9 mouse cellular contexts compared by ENCODE assay signal in the genomic region with DNA sequence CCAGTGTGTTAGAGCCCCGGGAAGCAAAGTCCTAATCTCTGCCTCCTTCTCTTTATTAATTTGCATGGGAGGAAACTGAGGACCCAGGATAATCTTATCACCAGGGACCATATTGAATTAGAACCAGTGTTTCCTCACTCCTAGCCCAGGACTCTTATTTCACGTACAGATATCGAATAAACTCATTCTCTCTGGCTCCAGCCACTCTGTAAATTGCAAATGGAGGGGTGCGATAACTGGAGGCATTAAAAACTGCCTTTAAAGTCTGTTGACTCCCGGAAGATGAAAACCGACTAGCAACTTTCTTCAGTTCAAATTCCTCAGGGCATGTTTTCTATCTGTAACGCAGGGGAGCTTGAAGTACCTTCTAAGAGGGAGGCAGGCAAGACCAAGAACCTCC. TPM values are rescaled to one million over a fixed set of nuclear protein-coding genes. Genes with fewer than 3 reads are reported as not detected.
DNase-seq lines count a peak whose midpoint lies in the region; ATAC-seq and TF ChIP-seq lines count a peak whose summit lies in the region.
"Had no signal": no experiment of that assay in that cellular context is flagged by ENCODE, and none has a peak within 500 bp of the region (broad histone marks: within the 10 kb centered on the region; RNA-seq: fewer than 3 reads in every experiment).

No protein-coding gene starts in this region.

- TF ChIP-seq CTCF in hindbrain, postnatal 0 days (IDR thresholded peaks at IDR 0.05; ENCODE audit: low read depth), result no peak

- no peak overlapping the region for H3K27ac ChIP-seq in heart, embryonic 16.5 days (ENCODE audit: low read length)
- no peak overlapping the region for H3K27ac ChIP-seq in hindbrain, postnatal 0 days
- no peak overlapping the region for H3K27ac ChIP-seq in midbrain, embryonic 14.5 days (replicated peaks; ENCODE audit: low read depth, low read length)

- H3K36me3 ChIP-seq in heart, embryonic 16.5 days (ENCODE audit: control insufficient read depth, insufficient read depth), result no peaks in the 10 kb centered on the region
- H3K36me3 ChIP-seq in hindbrain, postnatal 0 days (ENCODE audit: insufficient read depth, low read length), result no peaks in the 10 kb centered on the region
- H3K36me3 ChIP-seq in midbrain, embryonic 14.5 days (ENCODE audit: control insufficient read depth, insufficient read depth, low read length), result no peaks in the 10 kb centered on the region

- ATAC-seq in heart, embryonic 16.5 days (replicated peaks; ENCODE audit: extremely low read depth, insufficient read depth, low FRiP score), result no peak
- peak; percentile 21 for ATAC-seq in common myeloid progenitor, adult 5-6 weeks (replicated peaks; ENCODE audit: low read depth, poor library complexity, severe bottlenecking)
- ATAC-seq in hindbrain, postnatal 0 days, result no peak
- ATAC-seq in midbrain, embryonic 14.5 days (ENCODE audit: low FRiP score, low TSS enrichment), result no peak

- DNase-seq in heart, adult 9 months (ENCODE audit: low spot score in 2 of 2), result no peak
- DNase-seq in hindbrain, postnatal 0 days (ENCODE audit: low spot score), result no peak
- DNase-seq in midbrain, embryonic 14.5 days, result no peak
- no peak for DNase-seq in layer of hippocampus, adult 8-10 months (ENCODE audit: low spot score in 2 of 2)
- no peak for DNase-seq in Muller cell, postnatal 12 days (ENCODE audit: inconsistent ontology term)
- no peak for DNase-seq in ovary, postnatal 10 days (ENCODE audit: low spot score)

- peak overlapping the region; percentile 57 for H3K4me3 ChIP-seq in heart, embryonic 16.5 days (ENCODE audit: low read length)
- peak overlapping the region; percentile 38; the same call in 1 of the 2 replicates for H3K4me3 ChIP-seq in hindbrain, postnatal 0 days (ENCODE audit: low read length)
- H3K4me3 ChIP-seq in midbrain, embryonic 14.5 days (replicated peaks; ENCODE audit: low read depth, low read length), result no peak overlapping the region; the same call in 1 of the 2 replicates

- H3K4me2 ChIP-seq in heart, embryonic 16.5 days (ENCODE audit: low read depth, low read length), result peak overlapping the region; percentile 85
- H3K4me2 ChIP-seq in hindbrain, postnatal 0 days (ENCODE audit: low read depth, low read length), result peak overlapping the region; percentile 73
- peak overlapping the region; percentile 61; the same call in 1 of the 2 replicates for H3K4me2 ChIP-seq in midbrain, embryonic 14.5 days (ENCODE audit: low read length)

- peaks cover 9% of the 10 kb centered on the region for H3K4me1 ChIP-seq in heart, embryonic 16.5 days (ENCODE audit: control insufficient read depth, insufficient read depth, low read length)
- H3K4me1 ChIP-seq in hindbrain, postnatal 0 days (ENCODE audit: insufficient read depth, low read length), result peaks cover 6% of the 10 kb centered on the region; the same call in 1 of the 2 replicates
- peaks cover 6% of the 10 kb centered on the region for H3K4me1 ChIP-seq in midbrain, embryonic 14.5 days (ENCODE audit: control insufficient read depth, insufficient read depth, low read length)

- H3K9me3 ChIP-seq in heart, embryonic 16.5 days (replicated peaks; ENCODE audit: control insufficient read depth, low read length), result no peaks in the 10 kb centered on the region
- no peaks in the 10 kb centered on the region for H3K9me3 ChIP-seq in hindbrain, postnatal 0 days (ENCODE audit: low read length)
- no peaks in the 10 kb centered on the region for H3K9me3 ChIP-seq in midbrain, embryonic 14.5 days (ENCODE audit: control insufficient read depth, low read length)

- 56% methylated on average over 7 of the region's 7 CpGs for WGBS in heart, embryonic 16.5 days
- 74% methylated on average over 7 of the region's 7 CpGs for WGBS in hindbrain, postnatal 0 days
- 52% methylated on average over 7 of the region's 7 CpGs for WGBS in midbrain, embryonic 14.5 days

- peaks cover 21% of the 10 kb centered on the region for H3K27me3 ChIP-seq in heart, embryonic 16.5 days (ENCODE audit: control insufficient read depth, insufficient read depth, low read length)
- H3K27me3 ChIP-seq in hindbrain, postnatal 0 days (ENCODE audit: insufficient read depth, low read length), result peaks cover 14% of the 10 kb centered on the region
- H3K27me3 ChIP-seq in midbrain, embryonic 14.5 days (ENCODE audit: control insufficient read depth, insufficient read depth, low read length), result peaks cover 33% of the 10 kb centered on the region

- H3K9ac ChIP-seq in heart, embryonic 16.5 days (ENCODE audit: low read length), result no peak overlapping the region
- H3K9ac ChIP-seq in hindbrain, postnatal 0 days (replicated peaks; ENCODE audit: low read length), result no peak overlapping the region
- H3K9ac ChIP-seq in midbrain, embryonic 14.5 days (replicated peaks; ENCODE audit: low read length), result no peak overlapping the region

RNA-seq across cellular contexts. Expression of gene Kcne3, which starts 3.1 kb away (rescaled TPM):
- polyA plus RNA-seq in heart, embryonic 16.5 days (2015; fragmentation: Nextera tagmentation; extraction: Ambion mirVana), result 9.3 and 9.5 TPM in 2 replicates
- 0.73 and 3.7 TPM in 2 replicates for total RNA-seq in common myeloid progenitor, adult 5-6 weeks (2017)
- total RNA-seq in hindbrain, postnatal 0 days (2014; rRNA removed), result 0.47 TPM in 1 of 2 replicates, not detected in the other
- 0.25 and 0.33 TPM in 2 replicates for polyA plus RNA-seq in hindbrain, postnatal 0 days (2015; fragmentation: Nextera tagmentation; extraction: Ambion mirVana)
- polyA plus RNA-seq in midbrain, embryonic 14.5 days (2014; fragmentation: Nextera tagmentation; extraction: Ambion mirVana), result 0.58 and 0.89 TPM in 2 replicates
- 1 to 10 TPM in 1 of 4 experiments, under 1 TPM in 1, not detected in 2; 0.45 to 1.3 TPM for total RNA-seq in layer of hippocampus, adult 8-10 months (2022)
- total RNA-seq: CH12.LX had no signal

RNA-seq across cellular contexts. Expression of gene Lipt2, which starts 20.3 kb away (rescaled TPM):
- 11.6 and 11.9 TPM in 2 replicates for polyA plus RNA-seq in heart, embryonic 16.5 days (2015; fragmentation: Nextera tagmentation; extraction: Ambion mirVana)
- total RNA-seq in common myeloid progenitor, adult 5-6 weeks (2017), result 5.6 and 9.6 TPM in 2 replicates
- total RNA-seq in hindbrain, postnatal 0 days (2014; rRNA removed), result 13.8 and 20.1 TPM in 2 replicates
- 19.2 and 19.5 TPM in 2 replicates for polyA plus RNA-seq in hindbrain, postnatal 0 days (2015; fragmentation: Nextera tagmentation; extraction: Ambion mirVana)
- polyA plus RNA-seq in midbrain, embryonic 14.5 days (2014; fragmentation: Nextera tagmentation; extraction: Ambion mirVana), result 20.1 and 21.8 TPM in 2 replicates
- 1 to 10 TPM; 3.3 to 5.2 (median 3.9) TPM for total RNA-seq in layer of hippocampus, adult 8-10 months (2022)

RNA-seq across cellular contexts. Expression of gene Pgm2l1, which starts 47.8 kb away (rescaled TPM):
- polyA plus RNA-seq in heart, embryonic 16.5 days (2015; fragmentation: Nextera tagmentation; extraction: Ambion mirVana), result 1.3 and 1.5 TPM in 2 replicates
- total RNA-seq in common myeloid progenitor, adult 5-6 weeks (2017), result 14.5 and 20.1 TPM in 2 replicates
- 123 and 127 TPM in 2 replicates for total RNA-seq in hindbrain, postnatal 0 days (2014; rRNA removed)
- 34.4 and 34.8 TPM in 2 replicates for polyA plus RNA-seq in hindbrain, postnatal 0 days (2015; fragmentation: Nextera tagmentation; extraction: Ambion mirVana)
- 30.3 and 38.3 TPM in 2 replicates for polyA plus RNA-seq in midbrain, embryonic 14.5 days (2014; fragmentation: Nextera tagmentation; extraction: Ambion mirVana)
- total RNA-seq in layer of hippocampus, adult 8-10 months (2022), result 100 to 1,000 TPM; 224 to 279 (median 240) TPM

RNA-seq across cellular contexts. Expression of gene Pold3, which starts 58.0 kb away (rescaled TPM):
- polyA plus RNA-seq in heart, embryonic 16.5 days (2015; fragmentation: Nextera tagmentation; extraction: Ambion mirVana), result 33.4 and 36.6 TPM in 2 replicates
- 99.4 and 138 TPM in 2 replicates for total RNA-seq in common myeloid progenitor, adult 5-6 weeks (2017)
- total RNA-seq in hindbrain, postnatal 0 days (2014; rRNA removed), result 20.4 and 29.4 TPM in 2 replicates
- 38.6 and 41.0 TPM in 2 replicates for polyA plus RNA-seq in hindbrain, postnatal 0 days (2015; fragmentation: Nextera tagmentation; extraction: Ambion mirVana)
- 44.3 and 47.5 TPM in 2 replicates for polyA plus RNA-seq in midbrain, embryonic 14.5 days (2014; fragmentation: Nextera tagmentation; extraction: Ambion mirVana)
- total RNA-seq in layer of hippocampus, adult 8-10 months (2022), result 10 to 100 TPM; 33.8 to 35.1 (median 34.8) TPM
